Mouse (Mus musculus): ENCODE data around the gene Cdkal1.

Gene Cdkal1

GRCm38 (mm10) chr13:29623636-29624239 lies 231.7 kb downstream of the Cdkal1 start:
- no peak for DNase-seq

GRCm38 (mm10) chr13:29621881-29622280 lies 233.6 kb downstream of the Cdkal1 start:
- DNase-seq = no peak

- no peak for DNase-seq
These were observed 234.1 kb downstream of the Cdkal1 start for GRCm38 (mm10) chr13:29621363-29621762.

- DNase-seq = no peak
These were observed 234.6 kb downstream of the Cdkal1 start for GRCm38 (mm10) chr13:29620826-29621225.

- no peak for DNase-seq
These were observed 238.8 kb downstream of the Cdkal1 start for GRCm38 (mm10) chr13:29616654-29617171.

- no peak for DNase-seq
These were observed 239.5 kb downstream of the Cdkal1 start for GRCm38 (mm10) chr13:29615987-29616386.

- DNase-seq = no peak
These were observed 240.4 kb downstream of the Cdkal1 start for GRCm38 (mm10) chr13:29615081-29615480.

- no peak for DNase-seq
These were observed 245.2 kb downstream of the Cdkal1 start for GRCm38 (mm10) chr13:29610051-29610931.

GRCm38 (mm10) chr13:29609441-29609840 lies 246.0 kb downstream of the Cdkal1 start:
- DNase-seq = no peak

- peak; percentile 55 for DNase-seq
These were observed 251.2 kb downstream of the Cdkal1 start for GRCm38 (mm10) chr13:29604241-29604640.

GRCm38 (mm10) chr13:29603597-29603996 lies 251.9 kb downstream of the Cdkal1 start:
- DNase-seq = no peak

- peak; percentile 34 for DNase-seq
These were observed 254.4 kb downstream of the Cdkal1 start for GRCm38 (mm10) chr13:29601033-29601432.

- DNase-seq = no peak
These were observed 255.8 kb downstream of the Cdkal1 start for GRCm38 (mm10) chr13:29599646-29600045.

GRCm38 (mm10) chr13:29596735-29597134 lies 258.7 kb downstream of the Cdkal1 start:
- no peak for DNase-seq

GRCm38 (mm10) chr13:29593096-29593495 lies 262.4 kb downstream of the Cdkal1 start:
- DNase-seq = no peak

GRCm38 (mm10) chr13:29590685-29591084 lies 264.8 kb downstream of the Cdkal1 start:
- DNase-seq = no peak

- DNase-seq = no peak
These were observed 265.3 kb downstream of the Cdkal1 start for GRCm38 (mm10) chr13:29590164-29590563.

- no peak for DNase-seq
These were observed 266.8 kb downstream of the Cdkal1 start for GRCm38 (mm10) chr13:29588693-29589092.

GRCm38 (mm10) chr13:29581762-29582700 lies 273.4 kb downstream of the Cdkal1 start:
- no peak for DNase-seq

- no peak for DNase-seq
These were observed 274.7 kb downstream of the Cdkal1 start for GRCm38 (mm10) chr13:29580780-29581179.

GRCm38 (mm10) chr13:29580009-29580408 lies 275.5 kb downstream of the Cdkal1 start:
- DNase-seq = no peak

- DNase-seq = no peak
These were observed 276.9 kb downstream of the Cdkal1 start for GRCm38 (mm10) chr13:29578621-29579020.

- DNase-seq = no peak
These were observed 280.7 kb downstream of the Cdkal1 start for GRCm38 (mm10) chr13:29574784-29575183.

Data from kidney, adult 18-20 months (tissue).